Mouse (Mus musculus): Measurements from ENCODE around the gene Gm7682. TPM values are rescaled to one million over a fixed set of nuclear protein-coding genes. Genes with fewer than 3 reads are reported as not detected.

Gm7682 gene
- polyA plus RNA-seq (2014; fragmentation: Illumina TruSeq; extraction: RNeasy Lipid Tissue Mini Kit (QIAGEN cat#74804)) = not detected

DNA sequence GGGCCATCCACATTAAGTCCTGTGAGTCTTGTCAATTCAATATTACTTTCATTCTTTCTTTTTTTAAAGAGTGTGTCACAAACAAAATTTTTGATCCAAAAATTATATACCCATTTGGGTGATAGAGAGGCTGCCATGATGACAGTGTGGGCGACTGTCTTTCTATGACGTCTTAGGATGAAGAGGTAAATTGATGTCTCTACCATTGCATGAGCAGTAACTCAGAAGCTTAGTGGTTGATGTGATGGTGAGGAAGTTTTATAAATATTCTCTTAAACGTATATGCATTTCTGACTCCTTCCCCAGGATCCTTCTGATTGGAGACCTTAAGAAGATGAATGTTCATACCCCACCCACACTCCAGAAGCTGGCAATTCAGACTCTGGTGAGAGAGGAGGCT is at the start of gene Gm7682:
Gene Gm7682, plus strand, starts transcription at position 301 of the 400 bp plus-strand sequence.

Other genes starting within 250 kb of the Gm7682 start
- gene Gm3106, start 227.8 kb upstream of the Gm7682 start, polyA plus RNA-seq (2014; fragmentation: Illumina TruSeq; extraction: RNeasy Lipid Tissue Mini Kit (QIAGEN cat#74804)) = 2.7 TPM
- gene A430089I19Rik, start 139.0 kb upstream of the Gm7682 start, polyA plus RNA-seq (2014; fragmentation: Illumina TruSeq; extraction: RNeasy Lipid Tissue Mini Kit (QIAGEN cat#74804)) = not detected
- not detected for gene Gm6502, start 131.3 kb upstream of the Gm7682 start, polyA plus RNA-seq (2014; fragmentation: Illumina TruSeq; extraction: RNeasy Lipid Tissue Mini Kit (QIAGEN cat#74804))
- gene AA792892, start 106.0 kb upstream of the Gm7682 start, polyA plus RNA-seq (2014; fragmentation: Illumina TruSeq; extraction: RNeasy Lipid Tissue Mini Kit (QIAGEN cat#74804)) = 11.5 TPM
- gene Gm3139, start 80.5 kb downstream of the Gm7682 start, polyA plus RNA-seq (2014; fragmentation: Illumina TruSeq; extraction: RNeasy Lipid Tissue Mini Kit (QIAGEN cat#74804)) = not detected
- not detected for gene Gm3147, start 170.6 kb downstream of the Gm7682 start, polyA plus RNA-seq (2014; fragmentation: Illumina TruSeq; extraction: RNeasy Lipid Tissue Mini Kit (QIAGEN cat#74804))
- not detected for gene Gm6509, start 178.2 kb downstream of the Gm7682 start, polyA plus RNA-seq (2014; fragmentation: Illumina TruSeq; extraction: RNeasy Lipid Tissue Mini Kit (QIAGEN cat#74804))
- 19.2 TPM for gene Gm6205, start 202.6 kb downstream of the Gm7682 start, polyA plus RNA-seq (2014; fragmentation: Illumina TruSeq; extraction: RNeasy Lipid Tissue Mini Kit (QIAGEN cat#74804))

All from ovary, adult 10 weeks (tissue).